Mouse (Mus musculus) CD4-positive, CD25-positive, alpha-beta regulatory T cell, adult 2 months (primary cell): ENCODE results near the gene 4930505A04Rik.
"Not testable (repeated sequence)": the region's sequence is repeated elsewhere in the genome, so short reads cannot be mapped to it uniquely, and the experiment has no call there.

Source experiments
- DNase-seq: peaks from one replicate; pipeline ENCODE4 v3.0.0-alpha.2; 2012; ENCODE audit warnings: low read depth, low spot score

Gene 4930505A04Rik

GRCm38 (mm10) chr11:30471751-30472593, at the start of gene 4930505A04Rik:
Gene 4930505A04Rik (minus strand): TSS chr11:30471827.
- peak; percentile 15 for DNase-seq

GRCm38 (mm10) chr11:30517133-30517532, 45.5 kb upstream of the 4930505A04Rik start:
- DNase-seq = no peak

GRCm38 (mm10) chr11:30508178-30508577, 36.6 kb upstream of the 4930505A04Rik start:
- no peak for DNase-seq

- no peak for DNase-seq
Measured at GRCm38 (mm10) chr11:30498738-30499355, 27.2 kb upstream of the 4930505A04Rik start.

- no peak for DNase-seq
Measured at GRCm38 (mm10) chr11:30497151-30497550, 25.5 kb upstream of the 4930505A04Rik start.

- no peak for DNase-seq
Measured at GRCm38 (mm10) chr11:30491515-30492260, 20.1 kb upstream of the 4930505A04Rik start.

GRCm38 (mm10) chr11:30488183-30488582, 16.6 kb upstream of the 4930505A04Rik start:
- DNase-seq = no peak

GRCm38 (mm10) chr11:30483286-30483685, 11.7 kb upstream of the 4930505A04Rik start:
- no peak for DNase-seq

GRCm38 (mm10) chr11:30471187-30471586, 440 bp downstream of the 4930505A04Rik start:
- DNase-seq = no peak

GRCm38 (mm10) chr11:30454331-30454730, 17.3 kb downstream of the 4930505A04Rik start:
- no peak for DNase-seq

GRCm38 (mm10) chr11:30448126-30448525, 23.5 kb downstream of the 4930505A04Rik start:
- DNase-seq = no peak

- DNase-seq = no peak
Measured at GRCm38 (mm10) chr11:30447561-30447960, 24.1 kb downstream of the 4930505A04Rik start.

- not testable (repeated sequence) for DNase-seq
Measured at GRCm38 (mm10) chr11:30444192-30444905, 27.3 kb downstream of the 4930505A04Rik start.

- no peak for DNase-seq
Measured at GRCm38 (mm10) chr11:30443746-30444145, 27.9 kb downstream of the 4930505A04Rik start.

GRCm38 (mm10) chr11:30433256-30433950, 38.2 kb downstream of the 4930505A04Rik start:
- no peak for DNase-seq

GRCm38 (mm10) chr11:30405581-30405980, 66.0 kb downstream of the 4930505A04Rik start:
- DNase-seq = no peak

GRCm38 (mm10) chr11:30404619-30405200, 66.9 kb downstream of the 4930505A04Rik start:
- no peak for DNase-seq

- DNase-seq = no peak
Measured at GRCm38 (mm10) chr11:30394351-30394750, 77.3 kb downstream of the 4930505A04Rik start.

GRCm38 (mm10) chr11:30383076-30383475, 88.6 kb downstream of the 4930505A04Rik start:
- DNase-seq = no peak
